Mouse (Mus musculus): ENCODE results near the gene Prkcz. TPM values are rescaled to one million over a fixed set of nuclear protein-coding genes. Genes with fewer than 3 reads are reported as not detected.
A peak's percentile ranks its signal among the peaks of the same experiment; 100 is the strongest.

Gene Prkcz
- total RNA-seq, 2 experiments from 2014 or later: 221 to 226 TPM

- Histone ChIP-seq H3K4me3 (no peak overlapping the region), H3K27ac (peak overlapping the region; percentile 92)
- no peak for DNase-seq (ENCODE audit: extremely low spot score in 1 of 2, low spot score in 2 of 2)
- intact Hi-C loops (cut with DNase I): no loop called here
- TF ChIP-seq CTCF (IDR thresholded peaks at IDR 0.05): no peak
These were observed 20.8 kb upstream of the Prkcz start for GRCm38 (mm10) chr4:155381974-155382373.

GRCm38 (mm10) chr4:155371797-155372735, 10.9 kb upstream of the Prkcz start:
- no peak for TF ChIP-seq CTCF (IDR thresholded peaks at IDR 0.05)
- no peak overlapping the region for H3K4me3 ChIP-seq
- DNase-seq (ENCODE audit: extremely low spot score in 1 of 2, low spot score in 2 of 2): no peak
- intact Hi-C loops (cut with DNase I): no loop called here
- H3K27ac ChIP-seq: no peak overlapping the region

- no peak for DNase-seq (ENCODE audit: extremely low spot score in 1 of 2, low spot score in 2 of 2)
These were observed 9.9 kb upstream of the Prkcz start for GRCm38 (mm10) chr4:155370737-155371715.

GRCm38 (mm10) chr4:155368684-155369083, 7.5 kb upstream of the Prkcz start:
- Histone ChIP-seq H3K4me3 (no peak overlapping the region), H3K27ac (no peak overlapping the region)
- TF ChIP-seq CTCF (IDR thresholded peaks at IDR 0.05): peak; percentile 97
- peak; percentile 75 to 93 for DNase-seq (ENCODE audit: extremely low spot score in 1 of 2, low spot score in 2 of 2)
- intact Hi-C loops (cut with DNase I): loop anchor here (2.0 to 5.0 kb wide), 3 partner anchors 99 to 202 kb away; partner anchors contain the start of gene Tmem52

More at GRCm38 (mm10) chr4:155370737-155371715, 9.9 kb upstream of the Prkcz start:
- Histone ChIP-seq H3K27ac (no peak overlapping the region), H3K4me3 (no peak overlapping the region)
- intact Hi-C loops (cut with DNase I): no loop called here
- no peak for TF ChIP-seq CTCF (IDR thresholded peaks at IDR 0.05)

- DNase-seq (ENCODE audit: extremely low spot score in 1 of 2, low spot score in 2 of 2): no peak
- H3K4me3 ChIP-seq: no peak overlapping the region
- TF ChIP-seq CTCF (IDR thresholded peaks at IDR 0.05): no peak
- intact Hi-C loops (cut with DNase I): loop anchor here (2.0 to 5.0 kb wide), 3 partner anchors 100 to 203 kb away; partner anchors contain the start of gene Tmem52
- no peak overlapping the region for H3K27ac ChIP-seq
These were observed 6.6 kb upstream of the Prkcz start for GRCm38 (mm10) chr4:155367739-155368138.

- Histone ChIP-seq H3K27ac (no peak overlapping the region), H3K4me3 (no peak overlapping the region)
- TF ChIP-seq CTCF (IDR thresholded peaks at IDR 0.05): no peak
- intact Hi-C loops (cut with DNase I): loop anchor here (5.0 kb wide), 2 partner anchors 101 to 116 kb away; partner anchors contain the start of gene Tmem52
- no peak for DNase-seq (ENCODE audit: extremely low spot score in 1 of 2, low spot score in 2 of 2)
These were observed 5.6 kb upstream of the Prkcz start for GRCm38 (mm10) chr4:155366784-155367183.

GRCm38 (mm10) chr4:155362443-155362842, 1.3 kb upstream of the Prkcz start:
- no peak for TF ChIP-seq CTCF (IDR thresholded peaks at IDR 0.05)
- Histone ChIP-seq H3K27ac (no peak overlapping the region), H3K4me3 (no peak overlapping the region)
- intact Hi-C loops (cut with DNase I): no loop called here
- DNase-seq (ENCODE audit: extremely low spot score in 1 of 2, low spot score in 2 of 2): no peak

- no peak overlapping the region for H3K27ac ChIP-seq
- DNase-seq (ENCODE audit: extremely low spot score in 1 of 2, low spot score in 2 of 2): no peak
- peak overlapping the region; percentile 33 for H3K4me3 ChIP-seq
- intact Hi-C loops (cut with DNase I): no loop called here
- no peak for TF ChIP-seq CTCF (IDR thresholded peaks at IDR 0.05)
These were observed 305 bp downstream of the Prkcz start for GRCm38 (mm10) chr4:155360856-155361255.

GRCm38 (mm10) chr4:155359560-155360464, 1.3 kb downstream of the Prkcz start:
- intact Hi-C loops (cut with DNase I): no loop called here
- no peak overlapping the region for H3K27ac ChIP-seq
- TF ChIP-seq CTCF (IDR thresholded peaks at IDR 0.05): no peak
- DNase-seq (ENCODE audit: extremely low spot score in 1 of 2, low spot score in 2 of 2): no peak
- no peak overlapping the region for H3K4me3 ChIP-seq

- peak; percentile 54 for TF ChIP-seq CTCF (IDR thresholded peaks at IDR 0.05)
- Histone ChIP-seq H3K27ac (no peak overlapping the region), H3K4me3 (no peak overlapping the region)
- no peak for DNase-seq (ENCODE audit: extremely low spot score in 1 of 2, low spot score in 2 of 2)
- intact Hi-C loops (cut with DNase I): no loop called here
These were observed 3.6 kb downstream of the Prkcz start for GRCm38 (mm10) chr4:155357601-155358000.

GRCm38 (mm10) chr4:155356354-155356753, 4.8 kb downstream of the Prkcz start:
- no peak for TF ChIP-seq CTCF (IDR thresholded peaks at IDR 0.05)
- H3K27ac ChIP-seq: no peak overlapping the region
- no peak for DNase-seq (ENCODE audit: extremely low spot score in 1 of 2, low spot score in 2 of 2)
- intact Hi-C loops (cut with DNase I): no loop called here
- H3K4me3 ChIP-seq: no peak overlapping the region
